Mouse (Mus musculus): ENCODE measurements around the gene Mtcl1.

- no peak for TF ChIP-seq CTCF (IDR thresholded peaks at IDR 0.05; ENCODE audit: low read depth, low read length)
- no peak for TF ChIP-seq POLR2A (IDR thresholded peaks at IDR 0.05; ENCODE audit: borderline replicate concordance, low read depth, low read length)
Measured at GRCm38 (mm10) chr17:66434566-66434965, 15.0 kb downstream of the Mtcl1 start.
